ENCODE assay signal across 21 mouse cellular contexts in the genomic region with DNA sequence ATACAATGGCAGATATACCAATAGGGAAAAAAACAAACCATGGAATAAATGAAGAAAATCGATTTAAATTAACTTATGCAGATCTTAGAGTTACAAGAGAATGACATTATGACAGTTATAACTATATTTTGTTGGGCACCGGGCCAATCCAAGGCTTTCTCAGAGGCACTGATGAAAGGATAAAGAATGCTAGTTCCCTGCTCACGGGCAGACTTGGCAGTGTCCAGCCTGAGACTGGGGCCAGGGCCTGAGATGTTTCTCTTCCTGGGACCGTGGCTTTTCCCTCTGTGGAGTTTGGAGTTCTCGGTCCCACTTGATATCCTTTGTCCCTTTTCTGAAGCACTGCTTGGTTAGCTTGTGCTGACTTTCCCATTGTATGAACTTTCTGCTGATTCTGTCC.
"Had no signal": no experiment of that assay in that cellular context is flagged by ENCODE, and none has a peak within 500 bp of the region (broad histone marks: within the 10 kb centered on the region; RNA-seq: fewer than 3 reads in every experiment).

No protein-coding gene starts in this region.

- ATAC-seq: liver, postnatal 0 days; midbrain, embryonic 15.5 days had no signal

- H3K4me3 ChIP-seq: kidney, embryonic 15.5 days; limb, embryonic 12.5 days; limb, embryonic 15.5 days; lung, embryonic 15.5 days; midbrain, embryonic 12.5 days; midbrain, embryonic 15.5 days; neural tube, embryonic 12.5 days; neural tube, embryonic 15.5 days; stomach, embryonic 15.5 days had no signal

- H3K27ac ChIP-seq: kidney, embryonic 15.5 days; limb, embryonic 12.5 days; limb, embryonic 15.5 days; liver, embryonic 14.5 days; lung, embryonic 15.5 days; macrophage; midbrain, embryonic 12.5 days; midbrain, embryonic 15.5 days; neural tube, embryonic 12.5 days; neural tube, embryonic 15.5 days; stomach, embryonic 15.5 days had no signal

- DNase-seq: kidney, postnatal 14 days; kidney, postnatal 4 days; left cerebral cortex, postnatal 4 days; liver, postnatal 0 days; right cerebral cortex, adult 18-20 months; right cerebral cortex, postnatal 14 days; right cerebral cortex, postnatal 4 days; spleen, adult 18-20 months; thymus, postnatal 25 days had no signal

- H3K27me3 ChIP-seq: kidney, embryonic 15.5 days; limb, embryonic 12.5 days; limb, embryonic 15.5 days; lung, embryonic 15.5 days; midbrain, embryonic 12.5 days; midbrain, embryonic 15.5 days; neural tube, embryonic 12.5 days; neural tube, embryonic 15.5 days; stomach, embryonic 15.5 days had no signal

- H3K9me3 ChIP-seq: kidney, embryonic 15.5 days; limb, embryonic 12.5 days; limb, embryonic 15.5 days; lung, embryonic 15.5 days; midbrain, embryonic 12.5 days; midbrain, embryonic 15.5 days; neural tube, embryonic 12.5 days; neural tube, embryonic 15.5 days; stomach, embryonic 15.5 days had no signal

- H3K4me2 ChIP-seq: kidney, embryonic 15.5 days; limb, embryonic 12.5 days; limb, embryonic 15.5 days; liver, embryonic 11.5 days; lung, embryonic 15.5 days; midbrain, embryonic 12.5 days; midbrain, embryonic 15.5 days; neural tube, embryonic 12.5 days; neural tube, embryonic 15.5 days; stomach, embryonic 15.5 days had no signal

- H3K9ac ChIP-seq: kidney, embryonic 15.5 days; limb, embryonic 12.5 days; limb, embryonic 15.5 days; liver, embryonic 14.5 days; liver, postnatal 0 days; lung, embryonic 15.5 days; midbrain, embryonic 12.5 days; midbrain, embryonic 15.5 days; neural tube, embryonic 12.5 days; neural tube, embryonic 15.5 days; stomach, embryonic 15.5 days had no signal

- H3K4me1 ChIP-seq: kidney, embryonic 15.5 days; limb, embryonic 12.5 days; limb, embryonic 15.5 days; lung, embryonic 15.5 days; midbrain, embryonic 12.5 days; midbrain, embryonic 15.5 days; neural tube, embryonic 12.5 days; neural tube, embryonic 15.5 days; stomach, embryonic 15.5 days had no signal

- H3K36me3 ChIP-seq: stomach, embryonic 15.5 days had no signal
